ENCODE assay signal across 9 mouse cellular contexts in genomic region chr3:62192466-62192865, GRCm38 (mm10).
A peak's percentile ranks its signal among the peaks of the same experiment; 100 is the strongest.
DNase-seq lines count a peak whose midpoint lies in the region; ATAC-seq and TF ChIP-seq lines count a peak whose summit lies in the region.
"Had no signal": no experiment of that assay in that cellular context is flagged by ENCODE, and none has a peak within 500 bp of the region (broad histone marks: within the 10 kb centered on the region; RNA-seq: fewer than 3 reads in every experiment).

No protein-coding gene starts in this region.

- no peaks in the 10 kb centered on the region for H3K9me3 ChIP-seq in intestine, postnatal 0 days (ENCODE audit: control insufficient read depth)
- no peaks in the 10 kb centered on the region for H3K9me3 ChIP-seq in intestine, embryonic 16.5 days (ENCODE audit: control insufficient read depth, low read length)
- H3K9me3 ChIP-seq in neural tube, embryonic 14.5 days (ENCODE audit: control insufficient read depth, low read length), result no peaks in the 10 kb centered on the region
- no peaks in the 10 kb centered on the region for H3K9me3 ChIP-seq in forebrain, embryonic 14.5 days (replicated peaks; ENCODE audit: control insufficient read depth, low read length)

- H3K9ac ChIP-seq in intestine, postnatal 0 days (ENCODE audit: low read depth, low read length), result no peak overlapping the region
- H3K9ac ChIP-seq in intestine, embryonic 16.5 days (ENCODE audit: low read depth, low read length), result no peak overlapping the region
- no peak overlapping the region for H3K9ac ChIP-seq in neural tube, embryonic 14.5 days (replicated peaks; ENCODE audit: low read depth, low read length)
- no peak overlapping the region for H3K9ac ChIP-seq in forebrain, embryonic 14.5 days (ENCODE audit: low read length)

- no peak overlapping the region for H3K27ac ChIP-seq in intestine, postnatal 0 days (ENCODE audit: low read depth, low read length)
- no peak overlapping the region for H3K27ac ChIP-seq in intestine, embryonic 16.5 days (ENCODE audit: low read length)
- H3K27ac ChIP-seq in neural tube, embryonic 14.5 days (ENCODE audit: low read depth, low read length), result no peak overlapping the region
- no peak overlapping the region for H3K27ac ChIP-seq in forebrain, embryonic 14.5 days (ENCODE audit: low read depth, low read length)

- DNase-seq in neural tube, embryonic 10.5 days (ENCODE audit: extremely low spot score, low spot score), result no peak
- peak; percentile 81 for DNase-seq in forebrain, embryonic 14.5 days (ENCODE audit: low spot score)
- no peak for DNase-seq in adrenal gland, postnatal 36 days
- no peak for DNase-seq in gastrocnemius, postnatal 25 days
- DNase-seq: lung, adult 2 months had no signal

- TF ChIP-seq CTCF in intestine, postnatal 0 days (IDR thresholded peaks at IDR 0.05; ENCODE audit: low read depth), result peak; percentile 76

- ATAC-seq in intestine, postnatal 0 days, result no peak
- ATAC-seq in intestine, embryonic 16.5 days, result no peak
- ATAC-seq in neural tube, embryonic 14.5 days (ENCODE audit: low read depth), result peak; percentile 60; the same call in 1 of the 2 replicates
- peak; percentile 55; the same call in 1 of the 2 replicates for ATAC-seq in forebrain, embryonic 14.5 days
- ATAC-seq in megakaryocyte, adult 5-6 weeks (ENCODE audit: poor library complexity, severe bottlenecking), result no peak

- no peaks in the 10 kb centered on the region for H3K36me3 ChIP-seq in intestine, postnatal 0 days (ENCODE audit: control insufficient read depth, insufficient read depth)
- H3K36me3 ChIP-seq in intestine, embryonic 16.5 days (ENCODE audit: control insufficient read depth, insufficient read depth, low read length), result no peaks in the 10 kb centered on the region
- H3K36me3 ChIP-seq in neural tube, embryonic 14.5 days (ENCODE audit: control insufficient read depth, insufficient read depth, low read length), result no peaks in the 10 kb centered on the region
- no peaks in the 10 kb centered on the region for H3K36me3 ChIP-seq in forebrain, embryonic 14.5 days (ENCODE audit: control insufficient read depth, insufficient read depth, low read length)

- H3K4me1 ChIP-seq in intestine, postnatal 0 days (replicated peaks; ENCODE audit: control insufficient read depth, insufficient read depth, low read length), result no peaks in the 10 kb centered on the region
- no peaks in the 10 kb centered on the region for H3K4me1 ChIP-seq in intestine, embryonic 16.5 days (ENCODE audit: control insufficient read depth, insufficient read depth, low read length)
- no peaks in the 10 kb centered on the region for H3K4me1 ChIP-seq in neural tube, embryonic 14.5 days (ENCODE audit: control insufficient read depth, insufficient read depth, low read length)
- H3K4me1 ChIP-seq in forebrain, embryonic 14.5 days (ENCODE audit: control insufficient read depth, insufficient read depth, low read length), result no peaks in the 10 kb centered on the region

- WGBS in intestine, postnatal 0 days, result 23% methylated on average over 1 of the region's 1 CpGs
- 41% methylated on average over 1 of the region's 1 CpGs for WGBS in intestine, embryonic 16.5 days
- WGBS in neural tube, embryonic 14.5 days, result 41% methylated on average over 1 of the region's 1 CpGs
- 19% methylated on average over 1 of the region's 1 CpGs for WGBS in forebrain, embryonic 14.5 days

- no peaks in the 10 kb centered on the region for H3K27me3 ChIP-seq in intestine, postnatal 0 days (replicated peaks; ENCODE audit: control insufficient read depth, insufficient read depth, low read length)
- H3K27me3 ChIP-seq in intestine, embryonic 16.5 days (replicated peaks; ENCODE audit: control insufficient read depth, insufficient read depth, low read length), result no peaks in the 10 kb centered on the region
- no peaks in the 10 kb centered on the region for H3K27me3 ChIP-seq in neural tube, embryonic 14.5 days (ENCODE audit: control insufficient read depth, insufficient read depth, low read length)
- no peaks in the 10 kb centered on the region for H3K27me3 ChIP-seq in forebrain, embryonic 14.5 days (replicated peaks; ENCODE audit: control insufficient read depth, insufficient read depth, low read length)

- H3K4me2 ChIP-seq in intestine, postnatal 0 days (replicated peaks; ENCODE audit: low read depth), result no peak overlapping the region
- H3K4me2 ChIP-seq in intestine, embryonic 16.5 days (ENCODE audit: low read depth, low read length), result no peak overlapping the region
- H3K4me2 ChIP-seq in neural tube, embryonic 14.5 days (ENCODE audit: low read depth, low read length), result no peak overlapping the region
- no peak overlapping the region for H3K4me2 ChIP-seq in forebrain, embryonic 14.5 days (ENCODE audit: low read length)

- H3K4me3 ChIP-seq in intestine, postnatal 0 days (ENCODE audit: low read depth, low read length), result no peak overlapping the region
- H3K4me3 ChIP-seq in intestine, embryonic 16.5 days (ENCODE audit: low read length), result no peak overlapping the region
- H3K4me3 ChIP-seq in neural tube, embryonic 14.5 days (ENCODE audit: low read depth, low read length), result no peak overlapping the region
- H3K4me3 ChIP-seq in forebrain, embryonic 14.5 days (ENCODE audit: low read depth, low read length), result no peak overlapping the region

Comparison
In these comparisons a context has a peak if more than half of its experiments do, and no peak if none do; other contexts are left out.
1. ATAC-seq: peak in neural tube, embryonic 14.5 days (single experiment) and forebrain, embryonic 14.5 days (single experiment); none in intestine, postnatal 0 days (single experiment), intestine, embryonic 16.5 days (single experiment) and megakaryocyte, adult 5-6 weeks (single experiment).